Mouse (Mus musculus) right cerebral cortex, postnatal 4 days (tissue): ENCODE measurements around the gene Anp32e.
A peak's percentile ranks its signal among the peaks of the same experiment; 100 is the strongest.
"Not testable (repeated sequence)": the region's sequence is repeated elsewhere in the genome, so short reads cannot be mapped to it uniquely, and the experiment has no call there.

ENCODE experiments used
- DNase-seq: peaks from one replicate; pipeline ENCODE4 v3.0.0-alpha.2; 2022

The Anp32e gene

GRCm38 (mm10) chr3:95944742-95945141 lies 15.7 kb downstream of the Anp32e start:
- no peak for DNase-seq

DNA sequence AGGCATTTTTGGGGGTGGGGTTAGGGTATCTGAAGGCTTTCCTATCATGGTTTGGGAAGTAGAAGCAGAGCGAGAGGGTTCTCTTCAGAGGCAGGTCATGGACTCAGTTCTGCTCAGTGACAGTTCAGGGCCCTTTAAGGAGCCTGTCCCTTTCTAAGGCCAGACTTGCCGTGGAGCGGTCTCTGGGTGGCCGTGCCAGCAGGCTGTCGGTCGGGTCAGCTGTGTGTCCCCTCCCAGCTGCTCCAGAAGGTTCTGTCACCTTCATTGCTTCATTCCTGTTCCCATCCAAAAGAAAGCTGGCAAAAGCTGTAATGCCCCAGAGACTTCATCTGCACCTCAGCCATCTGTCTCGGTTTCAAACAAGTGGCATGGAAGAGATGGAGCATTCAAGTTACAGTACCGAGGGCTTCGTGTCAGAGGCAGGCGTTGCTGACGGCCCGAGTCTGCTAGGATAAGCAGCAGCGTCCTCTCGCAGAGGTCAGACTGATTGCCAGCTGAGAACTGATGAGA lies 16.7 kb downstream of the Anp32e start:
- no peak for DNase-seq

DNA sequence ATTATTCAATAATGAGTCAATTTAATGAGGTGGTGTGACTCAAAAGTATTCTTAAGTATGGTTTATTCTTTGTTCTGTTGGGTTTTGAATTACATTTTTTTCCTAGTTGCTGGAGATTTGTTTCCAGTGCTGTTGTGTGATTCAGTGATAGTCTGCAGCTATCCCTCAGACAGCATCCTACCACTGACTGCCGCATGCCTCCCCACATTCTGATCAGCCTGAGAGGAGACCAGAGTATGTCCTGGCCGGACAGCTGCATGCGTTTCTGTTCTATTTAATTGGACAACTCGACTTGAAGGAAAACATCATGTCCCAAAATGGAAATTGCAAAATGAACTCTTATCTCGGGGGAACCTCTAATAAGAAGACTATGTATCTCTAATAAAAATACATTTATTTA lies 19.3 kb downstream of the Anp32e start:
- no peak for DNase-seq

GRCm38 (mm10) chr3:95950763-95951551 lies 21.9 kb downstream of the Anp32e start:
- DNase-seq, result peak; percentile 87

- not testable (repeated sequence) for DNase-seq
Measured at GRCm38 (mm10) chr3:95951566-95951965, 22.5 kb downstream of the Anp32e start.

- DNase-seq, result no peak
Measured at GRCm38 (mm10) chr3:95953023-95953422, 24.0 kb downstream of the Anp32e start.

GRCm38 (mm10) chr3:95953522-95953921 lies 24.5 kb downstream of the Anp32e start:
- DNase-seq, result no peak

DNA sequence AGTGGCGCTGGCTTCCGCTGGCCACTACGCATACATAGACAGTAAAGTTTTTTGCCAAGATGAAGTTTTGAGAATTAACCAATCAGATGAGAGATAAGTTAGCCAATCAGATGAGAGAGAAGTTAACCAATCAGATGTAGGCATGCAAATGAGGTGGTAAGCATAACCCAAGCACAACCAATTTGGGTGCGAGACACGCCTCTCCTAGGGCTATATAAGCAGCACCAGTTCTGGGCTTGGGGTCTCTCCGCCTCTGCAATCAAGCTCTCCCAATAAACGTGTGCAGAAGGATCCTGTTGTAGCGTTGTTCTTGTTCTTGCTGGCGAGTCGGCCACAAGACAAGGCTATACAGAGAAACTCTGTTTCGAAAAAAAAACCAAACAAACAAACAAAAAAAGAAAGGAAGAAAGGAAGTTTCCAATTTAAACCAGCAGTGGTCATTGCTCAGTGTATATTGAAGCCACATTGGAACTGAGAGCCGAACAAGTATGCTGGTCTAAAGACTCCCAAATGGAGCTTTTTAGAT lies 25.7 kb downstream of the Anp32e start:
- DNase-seq, result not testable (repeated sequence)

DNA sequence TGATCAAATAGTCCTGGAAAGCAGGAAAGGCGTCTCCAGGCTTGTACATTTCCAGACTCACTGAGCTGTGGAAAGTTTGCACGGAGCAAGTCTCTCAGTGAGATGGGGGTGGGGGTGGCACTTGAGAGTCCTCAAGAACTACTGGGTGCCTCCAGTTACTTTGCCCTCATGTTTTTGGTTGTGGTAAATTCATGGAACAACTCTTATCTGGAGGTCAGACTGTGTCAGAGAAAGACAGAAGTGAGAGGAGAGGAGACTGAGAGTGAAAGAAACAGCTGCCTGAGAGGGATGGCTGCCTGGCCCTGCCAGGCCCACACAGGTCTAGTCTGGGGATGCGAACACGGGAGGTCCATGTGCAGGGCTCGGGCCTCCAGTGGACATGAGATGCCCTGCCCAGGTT lies 26.3 kb downstream of the Anp32e start:
- no peak for DNase-seq

- DNase-seq, result peak; percentile 39
Measured at GRCm38 (mm10) chr3:95957359-95958148, 28.5 kb downstream of the Anp32e start.

DNA sequence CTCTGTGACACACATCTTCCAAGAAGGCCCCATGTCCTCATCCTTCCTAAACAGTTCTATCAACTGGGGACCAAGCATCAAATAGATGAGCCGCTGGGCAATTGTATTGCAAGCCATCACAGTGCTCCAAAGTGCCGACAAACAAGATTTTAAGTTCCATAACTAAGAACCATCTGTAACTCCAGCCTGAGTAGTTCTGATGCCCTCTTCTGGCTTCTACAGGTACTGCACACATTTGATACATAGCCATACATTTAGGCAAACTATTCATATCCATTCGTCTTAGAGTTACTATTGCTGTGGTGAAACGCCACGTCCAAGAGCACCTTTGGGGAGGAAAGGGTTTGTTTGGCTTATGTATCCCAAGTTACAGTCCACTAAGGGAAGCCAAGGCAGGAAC lies 30.0 kb downstream of the Anp32e start:
- DNase-seq, result peak; percentile 20

DNA sequence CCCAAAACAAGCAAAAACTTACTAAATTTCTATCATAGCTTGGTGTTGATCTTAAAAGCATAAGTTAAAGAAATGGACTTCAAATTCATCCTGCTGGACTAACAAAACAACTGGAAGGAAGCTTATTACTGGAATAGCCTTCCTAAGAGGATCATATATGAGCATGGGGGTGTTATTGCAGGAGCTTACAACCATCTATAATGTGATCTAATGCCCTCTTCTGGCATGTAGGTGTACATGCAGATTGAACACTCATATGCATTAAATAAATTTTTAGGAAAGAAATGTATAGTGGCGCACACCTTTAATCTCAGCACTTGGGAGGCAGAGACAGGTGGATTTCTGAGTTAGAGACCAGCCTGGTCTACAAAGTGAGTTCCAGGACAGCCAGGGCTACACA lies 30.8 kb downstream of the Anp32e start:
- DNase-seq, result no peak

GRCm38 (mm10) chr3:95962182-95962581 lies 33.1 kb downstream of the Anp32e start:
- DNase-seq, result not testable (repeated sequence)

DNA sequence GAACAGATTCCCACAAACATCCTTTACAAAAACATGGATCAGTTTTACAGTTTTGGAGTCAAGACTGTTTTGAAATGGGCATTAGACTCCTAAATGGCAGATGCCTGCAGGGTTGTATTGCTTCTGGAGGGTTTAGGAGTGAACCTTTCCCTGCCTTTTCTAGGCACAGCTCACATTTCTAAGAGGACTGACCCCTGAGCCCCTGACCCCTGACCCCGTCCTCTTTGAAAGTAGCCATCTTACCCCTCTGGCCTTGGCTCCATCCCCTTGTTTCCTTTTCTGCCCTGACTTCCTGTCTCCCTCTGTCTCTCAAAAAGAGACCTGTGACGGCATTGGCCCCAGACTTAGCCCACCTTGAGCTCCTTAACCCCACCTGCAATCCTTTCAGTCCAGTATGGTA lies 34.2 kb downstream of the Anp32e start:
- DNase-seq, result no peak

GRCm38 (mm10) chr3:95963681-95964080 lies 34.6 kb downstream of the Anp32e start:
- DNase-seq, result no peak

DNA sequence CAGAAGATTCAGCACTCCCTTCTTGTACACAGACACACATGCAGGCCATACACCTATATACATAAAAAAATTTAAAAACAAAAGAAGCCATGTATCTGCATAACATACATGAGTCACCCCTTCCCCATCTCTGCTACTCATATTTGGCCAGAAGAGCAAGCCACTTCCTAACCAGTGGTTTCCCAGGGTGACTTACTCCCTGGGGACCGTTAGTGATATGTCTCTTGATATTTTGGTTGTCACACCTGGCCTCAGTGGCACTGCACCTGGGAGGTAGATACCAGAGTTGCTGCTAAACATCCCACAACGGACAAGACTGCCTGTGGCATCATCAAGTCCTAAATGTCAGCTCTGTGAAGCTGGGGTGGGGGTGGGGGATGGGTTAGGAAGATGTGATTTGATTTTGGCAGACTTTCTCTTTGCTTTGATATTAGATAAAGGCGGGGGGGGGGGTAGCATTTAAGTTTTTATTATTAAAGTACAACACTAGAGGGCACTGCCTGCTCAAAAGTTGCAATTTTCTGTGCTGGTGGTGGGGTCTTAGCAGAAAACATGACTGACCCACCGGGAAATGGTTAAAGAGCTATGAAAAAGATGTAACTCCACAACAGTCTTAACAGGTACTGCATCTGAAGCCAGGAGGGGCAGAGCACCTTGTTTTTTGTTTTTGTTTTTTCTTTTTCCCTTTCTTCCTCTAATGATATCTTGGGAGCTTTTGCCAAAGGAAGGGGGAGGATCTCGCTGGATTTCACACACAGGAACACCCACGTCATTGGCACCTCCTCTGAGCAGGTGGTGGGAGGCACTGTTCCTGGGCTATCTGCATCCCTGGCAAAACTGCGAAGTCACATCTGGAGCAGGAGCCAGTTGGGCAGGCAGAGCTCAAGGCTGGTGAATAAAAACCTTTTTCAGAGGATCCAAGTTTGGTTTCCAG lies 36.7 kb downstream of the Anp32e start:
- no peak for DNase-seq

DNA sequence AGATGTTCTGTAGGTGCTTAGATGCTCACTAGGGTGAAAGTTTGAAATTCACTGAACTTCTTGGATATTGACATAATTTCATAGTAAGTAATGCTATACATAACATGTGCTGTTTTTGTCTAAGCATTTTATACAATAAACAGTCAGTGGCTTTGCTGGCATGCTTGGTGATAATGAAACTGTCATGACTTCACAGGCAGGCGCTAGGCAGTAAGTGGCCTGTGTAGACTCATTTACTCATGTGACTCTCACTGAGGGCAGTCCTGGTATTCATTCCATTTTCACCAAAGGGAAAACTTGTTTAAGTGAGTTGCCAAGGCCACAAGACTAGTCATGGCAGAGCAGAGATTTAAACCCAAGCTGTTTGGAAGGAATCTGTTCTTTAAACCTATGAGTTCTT lies 40.2 kb downstream of the Anp32e start:
- no peak for DNase-seq

- DNase-seq, result not testable (repeated sequence)
Measured at GRCm38 (mm10) chr3:95970661-95971060, 41.6 kb downstream of the Anp32e start.

GRCm38 (mm10) chr3:95972251-95972872 lies 43.3 kb downstream of the Anp32e start:
- DNase-seq, result no peak

- DNase-seq, result peak; percentile 55
Measured at GRCm38 (mm10) chr3:95972873-95973634, 44.0 kb downstream of the Anp32e start.

GRCm38 (mm10) chr3:95977079-95977478 lies 48.0 kb downstream of the Anp32e start:
- no peak for DNase-seq
